Mouse (Mus musculus): ENCODE measurements around the gene Gpr137. TPM values are rescaled to one million over a fixed set of nuclear protein-coding genes. Genes with fewer than 3 reads are reported as not detected.

Gene Gpr137
- polyA plus RNA-seq (2014; fragmentation: Illumina TruSeq; extraction: RNeasy Lipid Tissue Mini Kit (QIAGEN cat#74804); ENCODE audit: low read depth, low replicate concordance), result not detected

GRCm38 (mm10) chr19:6942249-6942691 is at the start of gene Gpr137:
Gene Gpr137 (minus strand): TSS chr19:6942480.

GRCm38 (mm10) chr19:6987061-6987903 is 45.0 kb upstream of the Gpr137 start, which contains the start of gene Vegfb:
Gene Vegfb (minus strand): TSS chr19:6987651.

GRCm38 (mm10) chr19:6980381-6981093 is 38.3 kb upstream of the Gpr137 start, which contains the start of gene Fkbp2:
Gene Fkbp2 (minus strand): TSS chr19:6980501.

GRCm38 (mm10) chr19:6975537-6976521 is 33.5 kb upstream of the Gpr137 start, which contains the start of gene Plcb3:
Gene Plcb3 (minus strand): TSS chr19:6976470.

GRCm38 (mm10) chr19:6974211-6975205 is 32.2 kb upstream of the Gpr137 start, which contains the start of gene Ppp1r14b:
Gene Ppp1r14b (plus strand): TSS chr19:6974968.

GRCm38 (mm10) chr19:6941372-6942248 is 670 bp downstream of the Gpr137 start, which contains the start of gene Bad:
Gene Bad (plus strand): TSS chr19:6941861.

GRCm38 (mm10) chr19:6934195-6934977 is 7.9 kb downstream of the Gpr137 start, which contains the start of gene Kcnk4:
Gene Kcnk4 (minus strand): TSS chr19:6934515.

GRCm38 (mm10) chr19:6925307-6925573 is 17.0 kb downstream of the Gpr137 start, which contains the start of gene Catsperz:
Gene Catsperz (minus strand): TSS chr19:6925380.

GRCm38 (mm10) chr19:6921647-6922567 is 20.4 kb downstream of the Gpr137 start, which contains the start of gene Esrra:
Gene Esrra (minus strand): TSS chr19:6921813.

GRCm38 (mm10) chr19:6909507-6910289 is 32.6 kb downstream of the Gpr137 start, which contains the start of the genes Trmt112 and Prdx5:
Gene Trmt112 (plus strand): TSS chr19:6909698.
Gene Prdx5 (minus strand): TSS chr19:6910106.

Other genes with a start within 250 kb of the Gpr137 start
- gene Rps6ka4, start 101.8 kb downstream of the Gpr137 start, polyA plus RNA-seq (2014; fragmentation: Illumina TruSeq; extraction: RNeasy Lipid Tissue Mini Kit (QIAGEN cat#74804); ENCODE audit: low read depth, low replicate concordance), result not detected
- gene Ccdc88b, start 84.3 kb downstream of the Gpr137 start, polyA plus RNA-seq (2014; fragmentation: Illumina TruSeq; extraction: RNeasy Lipid Tissue Mini Kit (QIAGEN cat#74804); ENCODE audit: low read depth, low replicate concordance), result not detected
- gene Trmt112, start 32.8 kb downstream of the Gpr137 start, polyA plus RNA-seq (2014; fragmentation: Illumina TruSeq; extraction: RNeasy Lipid Tissue Mini Kit (QIAGEN cat#74804); ENCODE audit: low read depth, low replicate concordance), result 17.5 TPM
- 192 TPM for gene Prdx5, start 32.4 kb downstream of the Gpr137 start, polyA plus RNA-seq (2014; fragmentation: Illumina TruSeq; extraction: RNeasy Lipid Tissue Mini Kit (QIAGEN cat#74804); ENCODE audit: low read depth, low replicate concordance)
- 2.4 TPM for gene Esrra, start 20.7 kb downstream of the Gpr137 start, polyA plus RNA-seq (2014; fragmentation: Illumina TruSeq; extraction: RNeasy Lipid Tissue Mini Kit (QIAGEN cat#74804); ENCODE audit: low read depth, low replicate concordance)
- gene Catsperz, start 17.1 kb downstream of the Gpr137 start, polyA plus RNA-seq (2014; fragmentation: Illumina TruSeq; extraction: RNeasy Lipid Tissue Mini Kit (QIAGEN cat#74804); ENCODE audit: low read depth, low replicate concordance), result not detected
- not detected for gene Kcnk4, start 8.0 kb downstream of the Gpr137 start, polyA plus RNA-seq (2014; fragmentation: Illumina TruSeq; extraction: RNeasy Lipid Tissue Mini Kit (QIAGEN cat#74804); ENCODE audit: low read depth, low replicate concordance)
- gene Bad, start 619 bp downstream of the Gpr137 start, polyA plus RNA-seq (2014; fragmentation: Illumina TruSeq; extraction: RNeasy Lipid Tissue Mini Kit (QIAGEN cat#74804); ENCODE audit: low read depth, low replicate concordance), result 1.1 TPM
- 4.0 TPM for gene Ppp1r14b, start 32.5 kb upstream of the Gpr137 start, polyA plus RNA-seq (2014; fragmentation: Illumina TruSeq; extraction: RNeasy Lipid Tissue Mini Kit (QIAGEN cat#74804); ENCODE audit: low read depth, low replicate concordance)
- 1.8 TPM for gene Plcb3, start 34.0 kb upstream of the Gpr137 start, polyA plus RNA-seq (2014; fragmentation: Illumina TruSeq; extraction: RNeasy Lipid Tissue Mini Kit (QIAGEN cat#74804); ENCODE audit: low read depth, low replicate concordance)
- gene Fkbp2, start 38.0 kb upstream of the Gpr137 start, polyA plus RNA-seq (2014; fragmentation: Illumina TruSeq; extraction: RNeasy Lipid Tissue Mini Kit (QIAGEN cat#74804); ENCODE audit: low read depth, low replicate concordance), result 13.6 TPM
- gene Vegfb, start 45.2 kb upstream of the Gpr137 start, polyA plus RNA-seq (2014; fragmentation: Illumina TruSeq; extraction: RNeasy Lipid Tissue Mini Kit (QIAGEN cat#74804); ENCODE audit: low read depth, low replicate concordance), result 10.3 TPM
- not detected for gene Dnajc4, start 50.1 kb upstream of the Gpr137 start, polyA plus RNA-seq (2014; fragmentation: Illumina TruSeq; extraction: RNeasy Lipid Tissue Mini Kit (QIAGEN cat#74804); ENCODE audit: low read depth, low replicate concordance)
- not detected for gene Nudt22, start 53.6 kb upstream of the Gpr137 start, polyA plus RNA-seq (2014; fragmentation: Illumina TruSeq; extraction: RNeasy Lipid Tissue Mini Kit (QIAGEN cat#74804); ENCODE audit: low read depth, low replicate concordance)
- not detected for gene Trpt1, start 53.7 kb upstream of the Gpr137 start, polyA plus RNA-seq (2014; fragmentation: Illumina TruSeq; extraction: RNeasy Lipid Tissue Mini Kit (QIAGEN cat#74804); ENCODE audit: low read depth, low replicate concordance)
- not detected for gene Fermt3, start 77.0 kb upstream of the Gpr137 start, polyA plus RNA-seq (2014; fragmentation: Illumina TruSeq; extraction: RNeasy Lipid Tissue Mini Kit (QIAGEN cat#74804); ENCODE audit: low read depth, low replicate concordance)
- gene Stip1, start 97.5 kb upstream of the Gpr137 start, polyA plus RNA-seq (2014; fragmentation: Illumina TruSeq; extraction: RNeasy Lipid Tissue Mini Kit (QIAGEN cat#74804); ENCODE audit: low read depth, low replicate concordance), result 47.9 TPM
- gene Macrod1, start 114.3 kb upstream of the Gpr137 start, polyA plus RNA-seq (2014; fragmentation: Illumina TruSeq; extraction: RNeasy Lipid Tissue Mini Kit (QIAGEN cat#74804); ENCODE audit: low read depth, low replicate concordance), result 3.9 TPM
- gene Flrt1, start 163.2 kb upstream of the Gpr137 start, polyA plus RNA-seq (2014; fragmentation: Illumina TruSeq; extraction: RNeasy Lipid Tissue Mini Kit (QIAGEN cat#74804); ENCODE audit: low read depth, low replicate concordance), result 5.8 TPM

Measured in kidney, adult 10 weeks (tissue).